Mouse (Mus musculus): ENCODE measurements around the gene Arpc5. TPM values are rescaled to one million over a fixed set of nuclear protein-coding genes. Genes with fewer than 3 reads are reported as not detected.

Gene Arpc5
- total RNA-seq, 2 experiments from 2014 or later, result 197 to 200 TPM

GRCm38 (mm10) chr1:152817027-152817769 lies 50.9 kb downstream of the Arpc5 start:
- no peak for DNase-seq

- DNase-seq, result no peak
Measured at GRCm38 (mm10) chr1:152817794-152818193, 51.5 kb downstream of the Arpc5 start.

GRCm38 (mm10) chr1:152819558-152819957 lies 53.2 kb downstream of the Arpc5 start:
- no peak for DNase-seq

- DNase-seq, result no peak
Measured at GRCm38 (mm10) chr1:152820911-152821695, 54.8 kb downstream of the Arpc5 start.

GRCm38 (mm10) chr1:152821746-152822145 lies 55.4 kb downstream of the Arpc5 start:
- DNase-seq, result no peak

- no peak for DNase-seq
Measured at GRCm38 (mm10) chr1:152824206-152824605, 57.9 kb downstream of the Arpc5 start.

Other genes starting within 250 kb of the Arpc5 start
- gene Apobec4, start 16.0 kb upstream of the Arpc5 start, total RNA-seq (2021), result not detected
- 100 to 1,000 TPM; 116 to 122 TPM for gene Rgl1, start 191 bp upstream of the Arpc5 start, total RNA-seq (2021)
- 1 to 10 TPM; 3.1 to 4.9 TPM for gene Ncf2, start 33.7 kb downstream of the Arpc5 start, total RNA-seq (2021)
- 100 to 1,000 TPM in 1 of 2 experiments, 10 to 100 TPM in 1; 89.9 to 104 TPM for gene Smg7, start 136.1 kb downstream of the Arpc5 start, total RNA-seq (2021)
- gene Nmnat2, start 188.5 kb downstream of the Arpc5 start, total RNA-seq (2021), result 100 to 1,000 TPM; 131 to 133 TPM